Mouse (Mus musculus) kidney, adult 11 months (tissue): Measurements from ENCODE around the gene Gm10318.

ENCODE experiments used
- DNase-seq: peaks from one replicate; pipeline ENCODE4 v3.0.0; 2022

Gm10318 gene

DNA sequence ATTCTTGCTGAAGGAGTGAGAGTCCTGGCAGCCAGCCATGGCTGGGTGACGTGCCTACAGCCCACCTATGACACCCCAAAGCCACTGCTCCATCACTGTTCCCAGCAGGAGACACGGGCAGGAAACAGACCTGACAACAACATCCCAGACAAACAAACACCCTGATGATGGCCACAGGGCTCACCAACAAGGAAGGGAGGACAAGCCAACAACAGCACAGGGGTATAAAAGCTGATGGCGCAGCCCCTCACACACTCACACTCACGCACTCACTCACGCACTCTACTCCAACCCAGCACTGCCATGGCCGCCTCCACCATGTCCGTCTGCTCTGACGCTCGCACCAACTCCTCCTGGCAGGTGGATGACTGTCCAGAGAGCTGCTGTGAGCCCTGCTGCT is at the start of gene Gm10318:
Gene Gm10318, plus strand, starts transcription at position 301 of the 400 bp plus-strand sequence.
- no peak for DNase-seq

GRCm38 (mm10) chr10:77804095-77804494 is 48.6 kb upstream of the Gm10318 start:
- no peak for DNase-seq

GRCm38 (mm10) chr10:77811743-77812142 is 40.9 kb upstream of the Gm10318 start, which contains the start of gene Gm9507:
TSS of gene Gm9507 (minus strand) at chr10:77811843.
- DNase-seq: no peak

- no peak for DNase-seq
Measured at GRCm38 (mm10) chr10:77814382-77814781, 38.3 kb upstream of the Gm10318 start, which contains the start of gene Gm2696. TSS of gene Gm2696 (plus strand) at chr10:77814682.

DNA sequence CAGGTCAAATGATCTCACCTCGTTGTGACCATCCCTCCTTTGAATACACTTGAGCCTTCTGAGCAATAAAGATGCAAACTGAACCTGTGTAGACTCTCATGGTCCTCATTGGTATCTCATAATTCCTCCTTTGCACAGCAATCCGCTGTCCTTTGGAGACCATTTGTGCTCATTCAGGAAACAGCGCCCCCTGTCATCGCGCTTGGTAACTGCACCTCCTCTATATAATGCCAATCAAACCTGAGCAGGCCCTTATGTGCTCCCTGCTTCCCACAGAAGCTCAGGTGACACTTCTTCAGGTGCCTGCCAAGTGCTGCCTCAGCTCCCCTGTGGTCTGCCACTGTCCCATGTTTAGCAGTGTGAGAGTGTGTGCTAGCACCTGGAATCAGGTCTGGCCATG is 37.1 kb upstream of the Gm10318 start:
- no peak for DNase-seq

- no peak for DNase-seq
Measured at GRCm38 (mm10) chr10:77818523-77818922, 34.1 kb upstream of the Gm10318 start.

DNA sequence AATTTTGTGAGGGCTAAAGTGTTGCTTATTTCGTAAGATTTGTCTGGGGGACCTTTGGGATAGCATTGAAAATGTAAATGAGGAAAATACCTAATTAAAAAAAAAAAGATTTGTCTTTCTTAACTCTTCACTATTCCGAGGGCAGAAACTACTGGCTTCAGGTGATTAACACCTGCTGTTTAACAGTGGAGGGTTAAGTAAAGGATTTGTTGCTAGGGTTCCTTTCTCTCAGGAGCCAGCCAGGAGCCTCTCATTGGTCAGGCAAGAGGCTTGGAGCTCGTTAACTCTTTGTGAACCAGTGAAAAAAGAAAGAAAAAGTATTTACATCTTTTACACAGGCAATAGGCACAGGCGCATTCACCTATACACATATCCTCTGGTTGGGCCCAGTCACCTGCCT is 33.5 kb upstream of the Gm10318 start:
- no peak for DNase-seq

- DNase-seq: no peak
Measured at GRCm38 (mm10) chr10:77826951-77827350, 25.7 kb upstream of the Gm10318 start, which contains the start of gene Krtap10-4. TSS of gene Krtap10-4 (minus strand) at chr10:77827095.

DNA sequence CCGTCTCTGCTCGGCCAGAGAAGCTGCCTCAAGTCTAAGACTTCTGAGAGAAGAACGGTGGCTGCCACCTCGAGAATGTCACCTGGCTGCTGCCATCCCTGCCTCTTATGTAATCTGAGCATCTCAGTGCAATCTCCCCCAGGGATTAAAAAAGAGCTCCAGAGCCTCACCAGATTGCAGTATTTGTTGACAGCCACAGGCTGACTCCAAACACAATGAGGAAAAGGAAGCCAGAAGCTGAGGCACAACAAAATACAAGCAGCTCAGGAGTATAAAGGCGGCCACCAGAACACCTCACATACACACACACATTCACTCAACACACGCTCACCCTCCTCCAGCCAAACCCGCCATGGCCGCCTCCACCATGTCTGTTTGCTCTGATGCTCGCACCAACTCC is 17.0 kb upstream of the Gm10318 start, which contains the start of gene Krtap10-10:
Gene Krtap10-10, plus strand, starts transcription at position 301 of the 400 bp plus-strand sequence.
- no peak for DNase-seq

GRCm38 (mm10) chr10:77839006-77839405 is 13.7 kb upstream of the Gm10318 start:
- DNase-seq: no peak

DNA sequence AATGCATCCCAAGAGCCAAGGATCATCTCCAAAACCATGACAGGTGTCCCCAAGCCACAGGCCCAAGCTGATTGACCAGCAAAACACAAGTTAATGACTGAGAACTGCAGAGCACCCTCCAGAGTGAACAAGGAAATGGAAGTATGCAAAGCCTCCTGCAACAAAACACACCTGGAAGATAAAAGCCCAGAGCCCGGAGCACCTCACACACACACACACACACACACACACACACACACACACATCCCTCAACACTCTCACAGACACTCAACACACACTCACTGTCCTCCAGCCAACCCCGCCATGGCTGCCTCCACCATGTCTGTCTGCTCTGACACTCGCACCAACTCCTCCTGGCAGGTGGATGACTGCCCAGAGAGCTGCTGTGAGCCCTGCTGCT is 6.2 kb upstream of the Gm10318 start, which contains the start of gene Gm36176:
Gene Gm36176, plus strand, starts transcription at position 301 of the 400 bp plus-strand sequence.
- DNase-seq: no peak

DNA sequence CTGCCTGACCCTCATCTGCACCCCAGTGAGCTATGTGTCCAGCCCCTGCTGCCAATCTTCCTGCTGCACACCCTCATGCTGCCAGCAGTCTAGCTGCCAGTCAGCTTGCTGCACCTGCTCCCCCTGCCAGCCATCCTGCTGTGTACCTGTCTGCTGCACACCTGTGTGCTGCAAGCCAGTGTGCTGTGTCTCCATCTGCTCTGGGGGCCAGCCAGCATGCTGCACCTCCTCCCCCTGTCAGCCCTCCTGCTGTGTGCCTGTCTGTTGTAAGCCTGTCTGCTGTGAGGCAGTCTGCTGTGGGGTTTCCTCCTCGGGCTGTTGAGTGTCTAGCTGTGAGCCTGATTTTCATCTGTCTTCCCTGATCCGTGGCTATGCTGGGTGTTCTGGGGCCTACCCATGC is 5.7 kb upstream of the Gm10318 start:
- DNase-seq: no peak

DNA sequence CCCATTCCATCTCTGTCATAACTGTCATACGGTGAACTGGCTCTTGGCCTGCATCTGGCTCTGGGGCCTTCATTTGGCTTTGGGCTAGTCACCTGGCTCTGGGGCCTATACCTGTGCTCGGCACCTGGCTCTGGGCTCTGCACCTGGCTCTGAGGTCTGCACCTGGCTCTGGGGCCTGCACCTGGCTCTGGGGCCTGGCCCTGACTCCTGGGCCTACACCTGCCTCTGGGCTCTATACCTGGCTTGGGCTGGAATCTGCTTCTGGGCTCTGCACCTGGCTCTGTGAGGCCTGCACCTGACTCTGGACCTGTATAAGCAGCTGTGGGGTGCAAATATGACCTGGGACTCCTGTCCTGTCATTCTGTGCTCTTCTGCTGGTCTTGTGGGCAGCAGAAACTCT is 5.1 kb upstream of the Gm10318 start:
- no peak for DNase-seq

- DNase-seq: no peak
Measured at GRCm38 (mm10) chr10:77861675-77862074, 9.0 kb downstream of the Gm10318 start, which contains the start of gene Gm3285. TSS of gene Gm3285 (plus strand) at chr10:77861975.

DNA sequence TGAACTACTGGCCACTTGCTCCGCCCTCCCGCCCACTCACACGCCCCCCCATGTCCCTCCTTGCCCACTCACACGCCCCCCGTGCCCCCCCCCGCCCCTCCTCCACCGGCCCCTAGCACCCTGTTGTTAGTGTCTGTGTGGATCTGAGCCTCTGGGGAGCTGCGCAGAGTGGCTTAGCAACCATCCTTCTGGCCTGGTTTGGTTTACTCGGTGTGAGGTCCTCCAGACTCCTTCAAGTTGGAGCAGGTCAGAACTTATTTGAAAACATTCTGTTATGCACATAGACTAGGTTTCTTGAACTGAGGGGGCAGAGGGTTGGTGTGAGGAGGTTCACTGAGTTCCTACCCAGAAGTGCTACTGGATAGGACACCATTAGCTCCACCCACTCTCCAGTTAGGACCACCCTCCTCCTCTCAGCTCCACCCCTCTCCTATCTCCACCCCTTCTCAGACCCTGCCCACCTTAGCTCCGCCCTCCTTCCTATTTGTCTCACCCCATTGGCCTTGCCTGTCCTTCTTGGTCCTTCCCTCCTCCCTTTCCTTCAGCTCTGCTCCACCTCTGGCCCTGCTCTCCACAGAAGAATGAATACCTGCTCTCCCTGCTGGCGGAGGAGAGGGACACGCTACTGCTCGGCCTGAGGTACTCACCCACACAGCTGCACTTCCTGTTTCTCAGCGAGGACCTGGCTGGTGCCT is 11.6 kb downstream of the Gm10318 start:
- peak; percentile 83 for DNase-seq

DNA sequence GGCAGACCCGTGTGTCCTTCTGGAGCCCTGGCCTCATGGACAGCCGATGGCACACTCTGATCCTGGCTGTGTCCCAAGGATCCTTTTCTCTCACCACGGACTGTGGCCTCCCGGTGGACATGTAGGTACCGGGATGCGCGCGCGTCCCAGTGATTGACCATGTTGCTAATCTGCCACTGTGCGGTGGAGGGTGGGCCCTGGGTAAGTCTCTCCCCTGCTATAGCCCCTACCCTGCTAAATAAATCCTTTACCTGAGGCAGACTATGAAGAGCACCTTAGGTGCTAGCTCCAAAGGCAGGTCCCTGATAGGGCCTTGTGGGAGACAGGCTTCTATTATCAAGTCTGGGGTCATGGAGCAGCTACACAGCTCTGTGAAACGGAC is 12.1 kb downstream of the Gm10318 start:
- no peak for DNase-seq

DNA sequence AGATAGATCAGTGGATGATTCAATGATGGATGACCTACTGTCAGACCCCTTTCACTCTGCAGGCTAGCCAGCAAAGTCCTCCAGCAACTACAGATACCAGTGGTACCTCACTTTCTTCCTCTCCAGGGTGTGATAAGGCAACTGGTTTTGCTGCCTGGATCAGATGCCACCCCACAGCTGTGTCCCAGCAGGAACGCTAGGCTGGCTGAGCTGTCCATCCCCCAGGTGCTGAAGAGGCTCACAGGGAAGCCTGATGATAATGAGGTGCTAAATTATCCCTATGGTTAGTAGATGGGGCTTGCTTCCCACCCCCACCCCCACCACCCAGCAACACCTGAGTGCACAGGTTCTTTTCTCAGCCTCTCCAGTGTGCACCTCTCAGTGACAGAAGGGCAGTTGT is 14.9 kb downstream of the Gm10318 start:
- no peak for DNase-seq

DNA sequence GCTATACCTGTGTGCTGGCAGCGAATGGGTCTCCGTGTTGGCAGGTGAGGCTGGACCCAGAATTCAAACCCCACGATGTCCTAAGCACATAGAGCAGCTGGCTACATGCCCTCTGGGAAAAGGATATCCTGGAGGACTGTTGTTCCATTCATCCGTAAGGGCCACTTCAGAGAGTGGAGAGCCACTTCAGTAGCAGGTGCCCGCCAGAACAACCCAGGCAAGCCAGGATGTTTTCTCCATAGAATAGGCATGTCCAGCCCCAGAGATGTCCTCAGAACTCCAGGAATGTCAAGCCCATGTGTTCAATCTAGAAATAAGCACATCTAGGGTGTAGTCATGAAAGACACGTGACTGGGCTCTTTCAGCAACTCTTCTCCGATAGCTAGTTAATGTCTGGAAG is 17.0 kb downstream of the Gm10318 start:
- DNase-seq: no peak

- no peak for DNase-seq
Measured at GRCm38 (mm10) chr10:77878985-77879384, 26.3 kb downstream of the Gm10318 start.

- no peak for DNase-seq
Measured at GRCm38 (mm10) chr10:77880305-77880704, 27.6 kb downstream of the Gm10318 start.

GRCm38 (mm10) chr10:77882553-77882952 is 29.9 kb downstream of the Gm10318 start:
- DNase-seq: no peak

- no peak for DNase-seq
Measured at GRCm38 (mm10) chr10:77886007-77886747, 33.5 kb downstream of the Gm10318 start.

DNA sequence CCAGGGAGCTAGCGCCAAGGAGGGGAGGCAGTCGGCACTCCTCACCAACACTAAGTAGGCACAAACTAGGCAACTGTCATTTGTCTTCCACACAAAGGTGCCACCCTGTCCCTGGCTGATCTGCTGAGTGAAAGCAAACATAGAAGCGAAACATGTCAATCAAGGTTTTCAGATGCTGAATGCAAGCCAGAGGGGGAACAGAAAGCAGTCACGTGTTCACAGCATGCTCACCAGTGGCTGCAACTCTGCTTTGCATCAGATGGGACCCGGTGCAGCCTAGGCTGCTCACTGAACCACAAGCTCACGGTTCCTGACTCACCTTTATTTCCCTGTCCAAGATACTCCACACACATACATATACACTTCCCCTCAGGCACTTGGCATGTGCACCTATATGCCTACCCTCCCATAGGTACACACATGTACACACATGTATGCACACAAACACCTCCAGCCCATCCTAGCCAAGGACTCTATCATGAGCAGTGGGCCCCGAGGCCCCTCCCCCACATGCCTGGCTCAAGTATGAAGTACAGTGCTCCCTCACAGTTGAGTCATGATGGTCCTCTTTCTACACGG is 38.4 kb downstream of the Gm10318 start:
- DNase-seq: no peak

DNA sequence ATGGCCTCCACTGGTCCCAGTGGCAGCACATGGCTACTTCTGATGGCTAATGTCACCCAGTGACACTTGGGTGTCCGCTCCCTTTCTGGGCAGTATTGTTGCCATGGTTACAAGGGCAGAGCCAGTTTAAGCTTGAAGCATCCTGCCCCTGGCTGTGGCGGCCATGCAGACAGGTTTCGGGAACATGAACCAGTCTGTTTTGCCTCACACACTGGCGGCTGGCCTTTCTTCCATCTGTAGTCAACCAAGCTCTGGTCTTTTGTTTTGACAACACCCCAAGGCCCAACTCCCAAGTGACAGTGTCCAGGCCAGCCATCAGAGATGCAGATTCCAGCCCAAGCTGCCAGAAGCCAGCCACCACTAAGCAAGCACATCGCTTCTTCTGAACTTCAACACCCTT is 42.9 kb downstream of the Gm10318 start:
- DNase-seq: peak; percentile 31
